Mouse (Mus musculus) liver, postnatal 0 days (tissue): ENCODE measurements around the gene Apobec1.

ENCODE experiments used
- CTCF ChIP-seq: sonication (generic); IDR thresholded peaks from 2 replicates; pipeline ENCODE4 v1.5.1; 2016; ENCODE audit warnings: antibody characterized with exemption, low read depth
- EP300 ChIP-seq: IDR thresholded peaks from 2 replicates; pipeline ENCODE4 v1.6.1; 2016; ENCODE audit warnings: antibody characterized with exemption, low read depth, mild to moderate bottlenecking

DNA sequence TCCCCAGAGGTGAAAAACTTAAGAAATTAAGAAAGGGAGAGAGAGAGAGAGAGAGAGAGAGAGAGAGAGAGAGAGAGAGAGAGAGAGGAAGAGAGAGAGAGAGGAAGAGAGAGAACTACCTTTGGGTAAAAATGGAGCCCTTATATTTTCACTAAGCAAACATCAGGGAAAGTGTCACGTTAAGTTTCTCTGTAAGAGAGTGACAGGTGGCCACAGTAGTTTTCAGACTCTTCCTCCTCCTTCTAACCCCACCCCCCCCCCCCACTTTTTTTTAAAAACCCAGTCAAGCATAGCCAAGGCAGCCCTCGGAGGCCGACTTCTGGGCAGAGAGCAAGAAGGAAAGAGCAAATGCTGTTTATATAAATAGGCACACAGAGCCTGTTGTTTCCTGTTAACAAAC is 68.2 kb downstream of the Apobec1 start:
- no peak for TF ChIP-seq CTCF
- TF ChIP-seq EP300, result no peak
